Mouse (Mus musculus) testis, adult 2 months (tissue): ENCODE results near the gene Reg3g. TPM values are rescaled to one million over a fixed set of nuclear protein-coding genes. Genes with fewer than 3 reads are reported as not detected.

ENCODE experiments used
- H3K27ac ChIP-seq: fragments of 200-500 bp; 2 replicates; pipeline ENCODE4 v1.5.1; 2012; ENCODE audit warnings: low read depth, low read length; ENCODE audit not compliant: control insufficient read depth, insufficient read depth
- H3K27me3 ChIP-seq: fragments of 200-500 bp; 2 replicates; pipeline ENCODE4 v1.6.1; 2012; ENCODE audit warnings: mild to moderate bottlenecking, low read length, moderate library complexity; ENCODE audit not compliant: control insufficient read depth, insufficient read depth
- H3K36me3 ChIP-seq: fragments of 200-500 bp; 2 replicates; pipeline ENCODE4 v1.6.1; 2012; ENCODE audit warnings: mild to moderate bottlenecking, low read length; ENCODE audit not compliant: control insufficient read depth, insufficient read depth
- H3K4me1 ChIP-seq: fragments of 200-500 bp; 2 replicates; pipeline ENCODE4 v1.6.1; 2012; ENCODE audit warnings: low read length; ENCODE audit not compliant: control insufficient read depth, insufficient read depth
- H3K4me3 ChIP-seq: fragments of 200-500 bp; 2 replicates; pipeline ENCODE4 v1.5.1; 2012; ENCODE audit warnings: low read depth, mild to moderate bottlenecking, low read length, moderate library complexity, mixed read lengths; ENCODE audit not compliant: control insufficient read depth
- CTCF ChIP-seq: fragments of 200-500 bp; IDR thresholded peaks from 2 replicates; pipeline ENCODE4 v1.5.1; 2012; ENCODE audit warnings: low read depth, mild to moderate bottlenecking, inconsistent platforms, low read length, moderate library complexity; ENCODE audit not compliant: control insufficient read depth, insufficient read depth, insufficient replicate concordance
- POLR2A ChIP-seq: fragments of 200-500 bp; IDR thresholded peaks from 2 replicates; pipeline ENCODE4 v1.6.1; 2012; ENCODE audit warnings: low read depth, mild to moderate bottlenecking, inconsistent platforms, low read length, moderate library complexity; ENCODE audit not compliant: control insufficient read depth
- polyA plus RNA-seq: library from polyadenylated mRNA; depleted of rRNA; stranded (reverse); fragments of >200 nt; gene quantifications from 2 replicates; pipeline ENCODE4 v1.2.3, GENCODE M21; 2012; rRNA removed

Reg3g gene
- polyA plus RNA-seq: 0.35 TPM in 1 of 2 replicates, not detected in the other

DNA sequence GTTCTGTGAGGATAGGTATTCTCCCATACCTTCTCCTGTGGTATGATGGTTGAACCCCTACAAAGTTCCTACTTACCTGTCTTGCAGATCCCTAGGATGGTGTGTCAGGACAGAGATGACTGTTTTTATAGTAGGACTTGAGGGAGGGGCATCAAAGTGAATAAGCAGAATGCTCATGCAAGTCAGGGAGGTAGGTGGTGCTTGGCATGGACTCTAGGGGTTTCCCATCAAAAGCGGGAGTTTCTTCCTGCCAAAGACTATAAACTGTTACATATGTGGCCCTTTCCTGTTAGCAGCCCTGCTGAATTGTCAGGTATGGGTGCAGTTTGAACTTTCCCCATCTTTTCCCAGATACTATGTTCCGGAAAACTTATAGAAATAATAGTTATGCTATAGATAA is at the start of gene Reg3g:
Gene Reg3g, minus strand, starts transcription at position 101 of the 400 bp plus-strand sequence.
- TF ChIP-seq CTCF (no peak), POLR2A (no peak)
- Histone ChIP-seq H3K27ac (no peak within 1 kb of the TSS), H3K4me1 (no peaks in the 10 kb centered on the region), H3K27me3 (no peaks in the 10 kb centered on the region), H3K4me3 (no peak within 1 kb of the TSS), H3K36me3 (no peaks in the 10 kb centered on the region)

DNA sequence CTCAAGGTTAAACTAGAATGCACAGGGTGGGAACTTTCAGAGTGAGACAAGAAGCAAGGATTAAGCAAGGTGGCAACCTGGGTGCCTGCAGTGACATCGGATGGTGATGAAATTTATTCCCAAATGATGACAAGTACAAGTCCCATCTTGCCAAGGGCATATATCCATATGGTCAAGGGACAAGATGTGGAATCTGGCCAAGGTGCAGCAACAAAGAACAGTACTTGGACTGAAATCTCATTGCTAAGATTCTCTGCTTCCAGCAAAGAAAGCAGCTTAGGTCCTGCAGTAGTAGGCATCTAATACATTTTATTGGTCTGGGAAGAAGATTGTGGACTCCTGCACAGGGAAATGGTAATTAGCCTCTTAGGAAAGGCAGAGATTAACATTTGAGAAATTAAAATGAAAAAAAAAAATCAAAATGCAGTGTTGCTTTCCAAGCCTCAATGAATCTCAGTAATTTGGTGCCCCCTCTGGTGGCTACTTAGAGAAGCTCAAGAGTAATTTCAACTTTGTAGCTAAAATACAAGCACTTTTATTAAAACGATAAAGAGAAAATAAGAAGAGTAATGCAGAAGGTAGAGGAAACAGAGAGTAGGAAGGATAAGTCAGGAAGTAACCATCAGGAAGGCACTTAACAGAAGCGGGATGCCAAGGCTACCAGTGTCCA is 47.2 kb upstream of the Reg3g start:
- TF ChIP-seq CTCF (no peak), POLR2A (no peak)
- H3K4me3 ChIP-seq: no peak overlapping the region
- H3K27ac ChIP-seq: no peak overlapping the region
- no peaks in the 10 kb centered on the region for H3K4me1 ChIP-seq
- no peaks in the 10 kb centered on the region for H3K36me3 ChIP-seq
- no peaks in the 10 kb centered on the region for H3K27me3 ChIP-seq

DNA sequence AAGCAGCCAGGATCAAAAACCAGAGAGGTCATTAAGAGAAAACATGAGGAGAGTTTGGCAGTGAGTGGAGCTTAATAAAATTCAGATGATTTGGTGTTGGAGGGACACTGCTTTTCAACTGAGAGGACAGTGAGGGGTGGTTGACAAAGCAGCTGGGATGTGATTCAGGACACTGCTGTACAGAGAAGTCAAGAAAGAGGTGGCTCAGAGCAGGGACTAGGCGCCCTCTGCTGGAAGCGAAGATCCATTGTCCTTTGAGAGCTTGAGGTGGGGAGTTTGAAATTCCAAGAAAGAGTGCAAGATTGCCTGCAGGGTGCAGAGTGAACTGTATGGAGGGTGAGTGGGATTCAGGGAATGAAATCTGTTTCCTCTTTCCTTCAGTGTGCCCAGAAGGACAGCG is 44.2 kb upstream of the Reg3g start:
- TF ChIP-seq POLR2A: no peak
- peak; percentile 33; the same call in 1 of the 2 replicates for TF ChIP-seq CTCF
- Histone ChIP-seq H3K27me3 (no peaks in the 10 kb centered on the region), H3K36me3 (no peaks in the 10 kb centered on the region), H3K4me3 (no peak overlapping the region), H3K27ac (no peak overlapping the region), H3K4me1 (no peaks in the 10 kb centered on the region)

DNA sequence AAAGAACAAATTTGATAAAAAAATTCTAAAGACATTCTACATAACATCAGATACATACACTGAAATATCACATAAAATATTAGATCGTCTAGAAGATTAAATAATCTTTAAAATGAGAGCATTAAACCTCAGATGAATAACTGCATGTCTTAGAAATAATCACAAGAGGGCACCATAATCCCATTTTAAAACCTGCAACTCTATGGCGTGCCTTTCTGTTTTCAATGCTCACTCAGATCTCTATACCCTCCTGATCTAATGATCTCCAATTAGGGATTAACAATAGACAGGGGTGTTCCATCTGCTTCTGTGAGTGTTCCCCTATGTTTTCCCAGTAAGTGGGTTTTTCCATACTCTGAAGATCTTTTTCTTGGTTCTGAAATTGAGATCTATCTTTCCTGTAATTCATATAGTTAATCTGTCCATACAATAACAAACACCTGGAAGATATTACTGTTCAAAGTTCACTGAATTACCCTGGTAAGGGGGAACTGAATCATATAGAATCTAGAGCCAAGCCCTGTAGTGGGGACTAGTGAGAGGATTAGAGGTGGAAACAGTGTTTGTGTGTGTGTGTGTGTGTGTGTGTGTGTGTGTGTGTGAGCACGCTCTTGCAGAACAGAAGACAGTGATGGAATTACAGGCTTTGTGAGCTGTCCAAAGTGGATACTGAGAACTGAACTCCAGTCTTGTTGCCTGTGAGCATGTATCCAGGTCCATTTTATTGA is 41.7 kb upstream of the Reg3g start:
- no peaks in the 10 kb centered on the region for H3K27me3 ChIP-seq
- no peaks in the 10 kb centered on the region for H3K4me1 ChIP-seq
- H3K27ac ChIP-seq: no peak overlapping the region
- H3K36me3 ChIP-seq: no peaks in the 10 kb centered on the region
- H3K4me3 ChIP-seq: no peak overlapping the region
- TF ChIP-seq CTCF: no peak
- no peak for TF ChIP-seq POLR2A

DNA sequence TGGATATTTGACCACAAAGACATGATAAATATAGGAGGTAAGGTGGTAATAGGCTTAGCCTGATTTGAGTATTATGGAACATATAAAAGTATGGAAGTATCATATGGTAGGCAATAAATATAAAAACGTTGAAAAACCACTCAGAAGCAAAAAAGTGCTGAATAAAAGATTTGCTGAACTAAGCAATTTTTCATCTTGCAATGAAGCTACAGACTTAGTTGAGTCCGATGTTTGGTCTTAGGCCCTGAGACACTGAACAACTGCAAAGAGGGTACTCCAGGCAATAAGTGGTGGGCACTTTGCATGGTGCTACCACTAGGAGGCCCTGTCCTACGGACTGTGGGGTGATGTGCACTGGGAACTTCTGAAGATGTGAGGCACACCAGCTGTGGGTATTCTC is 37.1 kb upstream of the Reg3g start:
- Histone ChIP-seq H3K27me3 (no peaks in the 10 kb centered on the region), H3K4me3 (no peak overlapping the region), H3K36me3 (no peaks in the 10 kb centered on the region), H3K27ac (no peak overlapping the region), H3K4me1 (no peaks in the 10 kb centered on the region)
- TF ChIP-seq CTCF (no peak), POLR2A (no peak)

DNA sequence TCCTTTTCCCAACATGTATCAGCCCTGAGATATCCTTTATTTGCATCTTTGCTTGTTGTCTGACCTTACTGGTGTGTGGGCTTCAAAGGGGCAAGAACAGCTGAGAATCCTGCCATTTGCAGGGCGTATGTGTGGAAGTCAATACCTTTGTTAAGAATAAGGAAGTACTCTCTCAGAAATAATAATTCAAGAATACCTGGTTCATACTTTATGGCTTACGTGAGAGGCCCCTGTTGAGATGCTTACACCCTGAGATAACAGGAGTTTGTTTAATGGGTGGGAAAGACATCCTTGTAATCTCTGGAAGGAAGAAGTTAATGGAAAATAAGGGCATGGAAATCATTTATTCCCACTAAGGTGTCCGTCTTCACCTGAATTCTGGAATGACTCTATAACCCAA is 26.0 kb upstream of the Reg3g start:
- no peak for TF ChIP-seq CTCF
- H3K27me3 ChIP-seq: no peaks in the 10 kb centered on the region
- no peak overlapping the region for H3K4me3 ChIP-seq
- H3K4me1 ChIP-seq: no peaks in the 10 kb centered on the region
- H3K36me3 ChIP-seq: no peaks in the 10 kb centered on the region
- no peak overlapping the region for H3K27ac ChIP-seq

DNA sequence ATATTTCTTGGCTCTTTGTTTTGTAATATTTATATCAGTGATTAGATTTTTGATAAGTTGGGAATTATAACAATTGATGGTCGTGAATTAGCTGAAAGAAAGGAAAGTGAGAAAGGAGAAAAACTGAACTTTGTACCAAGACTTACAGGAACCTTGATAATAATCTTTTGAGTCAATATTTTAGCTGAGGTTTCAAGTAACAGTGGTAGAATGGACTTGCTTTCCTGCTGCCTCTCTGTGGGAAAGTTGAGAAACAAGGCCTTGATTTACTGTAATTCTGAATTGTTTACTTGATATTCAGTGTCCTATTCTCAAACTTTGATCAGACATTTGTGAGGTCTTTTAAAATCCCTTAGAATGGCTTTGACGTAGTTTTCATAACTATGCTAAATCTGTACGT is 615 bp upstream of the Reg3g start:
- H3K4me1 ChIP-seq: no peaks in the 10 kb centered on the region
- TF ChIP-seq POLR2A: no peak
- no peak for TF ChIP-seq CTCF
- H3K27me3 ChIP-seq: no peaks in the 10 kb centered on the region
- H3K27ac ChIP-seq: no peak overlapping the region
- H3K36me3 ChIP-seq: no peaks in the 10 kb centered on the region
- H3K4me3 ChIP-seq: no peak overlapping the region

DNA sequence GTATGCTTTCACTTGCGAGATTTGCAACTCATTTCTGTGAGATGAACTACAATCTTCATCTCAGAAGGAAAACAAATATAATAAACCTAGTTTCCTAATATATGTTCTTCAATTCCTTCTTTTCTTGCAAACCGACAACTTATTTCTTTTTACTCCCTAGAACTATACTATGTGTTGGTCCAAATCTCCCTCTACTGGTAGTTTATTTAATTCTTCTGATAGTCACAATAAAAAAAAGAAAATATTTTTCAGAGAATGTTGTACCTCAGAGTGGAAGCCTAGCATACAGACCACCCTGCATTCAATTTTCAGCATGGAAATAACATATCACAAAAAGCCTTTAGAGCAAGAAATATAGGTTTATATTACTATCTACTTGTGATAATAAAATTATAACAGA is 5.4 kb downstream of the Reg3g start:
- H3K27ac ChIP-seq: no peak overlapping the region
- TF ChIP-seq POLR2A: no peak
- no peak for TF ChIP-seq CTCF
- no peaks in the 10 kb centered on the region for H3K36me3 ChIP-seq
- H3K4me1 ChIP-seq: no peaks in the 10 kb centered on the region
- H3K27me3 ChIP-seq: no peaks in the 10 kb centered on the region
- no peak overlapping the region for H3K4me3 ChIP-seq
